Mouse (Mus musculus): ENCODE measurements around the gene 1700056E22Rik.

The 1700056E22Rik gene

GRCm38 (mm10) chr1:184023971-184024370 is 10.1 kb downstream of the 1700056E22Rik start:
- Histone ChIP-seq H3K4me3 (replicated peaks; ENCODE audit: low read length) (no peak overlapping the region), H3K9me3 (ENCODE audit: low read length) (peaks cover 36% of the 10 kb centered on the region), H3K4me1 (replicated peaks; ENCODE audit: low read depth, low read length) (peaks cover 32% of the 10 kb centered on the region), H3K27me3 (ENCODE audit: insufficient read depth, low read length) (no peaks in the 10 kb centered on the region), H3K36me3 (ENCODE audit: insufficient read depth, low read length) (no peaks in the 10 kb centered on the region)
- TF ChIP-seq NANOG (IDR thresholded peaks at IDR 0.05; ENCODE audit: borderline replicate concordance, low read length), result no peak
- no peak for TF ChIP-seq CTCF (conservative IDR thresholded peaks at IDR 0.05; ENCODE audit: low read length)
- no peak for TF ChIP-seq POU5F1 (IDR thresholded peaks at IDR 0.05; ENCODE audit: borderline replicate concordance, low read length)

GRCm38 (mm10) chr1:184019722-184020107 is 14.4 kb downstream of the 1700056E22Rik start:
- Histone ChIP-seq H3K36me3 (ENCODE audit: insufficient read depth, low read length) (no peaks in the 10 kb centered on the region), H3K4me1 (replicated peaks; ENCODE audit: low read depth, low read length) (peaks cover 40% of the 10 kb centered on the region), H3K27me3 (ENCODE audit: insufficient read depth, low read length) (no peaks in the 10 kb centered on the region), H3K4me3 (replicated peaks; ENCODE audit: low read length) (no peak overlapping the region), H3K9me3 (ENCODE audit: low read length) (peaks cover 14% of the 10 kb centered on the region)
- TF ChIP-seq CTCF (conservative IDR thresholded peaks at IDR 0.05; ENCODE audit: low read length) (no peak), POU5F1 (IDR thresholded peaks at IDR 0.05; ENCODE audit: borderline replicate concordance, low read length) (no peak), NANOG (IDR thresholded peaks at IDR 0.05; ENCODE audit: borderline replicate concordance, low read length) (no peak)

DNA sequence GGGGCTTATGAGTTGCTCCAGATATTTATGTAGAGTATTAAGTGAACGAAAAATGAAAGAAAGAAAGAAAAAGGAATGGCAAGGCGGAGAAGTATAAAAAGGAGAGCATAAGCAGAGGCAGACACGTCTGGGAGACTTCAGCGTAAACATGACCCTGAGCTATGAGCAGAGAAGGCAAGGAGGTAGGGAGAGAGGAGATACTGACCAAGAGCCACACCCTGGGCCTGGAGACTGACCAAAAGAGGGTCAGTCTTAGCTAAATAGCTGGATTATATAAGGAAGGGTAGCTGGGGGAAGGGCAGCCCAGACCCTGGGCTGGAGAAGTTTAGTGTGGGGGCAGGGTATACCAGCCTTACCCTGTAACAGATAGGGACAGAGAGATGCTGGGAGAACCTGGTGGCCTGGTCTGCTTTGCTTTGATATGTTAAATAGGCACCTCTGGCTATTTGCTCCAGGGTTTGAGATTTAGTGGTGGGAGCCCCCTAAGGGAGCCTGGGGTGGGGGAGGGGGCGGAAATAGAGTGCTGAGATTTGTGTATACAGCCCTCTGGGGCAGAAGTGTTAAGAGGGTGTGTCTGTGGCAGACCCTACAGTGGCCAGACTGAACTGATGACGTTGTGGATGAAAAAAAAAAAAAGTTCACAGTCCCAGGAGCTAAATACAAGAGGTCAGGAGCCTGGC is 14.9 kb downstream of the 1700056E22Rik start:
- Histone ChIP-seq H3K9me3 (ENCODE audit: low read length) (peaks cover 8% of the 10 kb centered on the region; the same call in 1 of the 2 replicates), H3K4me3 (replicated peaks; ENCODE audit: low read length) (no peak overlapping the region)

DNA sequence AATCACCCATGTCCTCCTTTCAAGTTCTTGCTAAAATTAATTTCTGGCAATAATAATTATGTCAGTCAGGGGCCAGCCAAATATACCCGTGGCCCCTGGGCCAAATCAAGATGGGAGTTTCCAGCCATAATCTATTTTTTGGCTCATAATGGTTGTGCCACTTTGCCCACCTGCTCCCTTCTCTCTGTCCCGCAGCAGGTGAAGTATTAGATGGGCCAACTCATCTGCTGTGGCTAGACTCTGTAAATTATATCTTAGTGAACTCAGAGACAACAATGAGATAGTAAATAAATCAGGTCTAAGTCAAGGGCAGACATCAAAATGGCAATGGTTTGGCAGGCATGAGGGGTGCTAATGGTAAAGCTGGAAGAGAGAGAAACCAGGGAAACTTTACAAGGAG is 16.5 kb downstream of the 1700056E22Rik start:
- no peaks in the 10 kb centered on the region for H3K36me3 ChIP-seq (ENCODE audit: insufficient read depth, low read length)
- H3K9me3 ChIP-seq (ENCODE audit: low read length), result no peaks in the 10 kb centered on the region; the same call in 1 of the 2 replicates
- TF ChIP-seq NANOG (IDR thresholded peaks at IDR 0.05; ENCODE audit: borderline replicate concordance, low read length) (no peak), CTCF (conservative IDR thresholded peaks at IDR 0.05; ENCODE audit: low read length) (no peak), POU5F1 (IDR thresholded peaks at IDR 0.05; ENCODE audit: borderline replicate concordance, low read length) (no peak)
- H3K27me3 ChIP-seq (ENCODE audit: insufficient read depth, low read length), result no peaks in the 10 kb centered on the region
- H3K4me1 ChIP-seq (replicated peaks; ENCODE audit: low read depth, low read length), result peaks cover 30% of the 10 kb centered on the region
- no peak overlapping the region for H3K4me3 ChIP-seq (replicated peaks; ENCODE audit: low read length)

More for the DNA sequence above, 14.9 kb downstream of the 1700056E22Rik start:
- TF ChIP-seq CTCF (conservative IDR thresholded peaks at IDR 0.05; ENCODE audit: low read length) (no peak), NANOG (IDR thresholded peaks at IDR 0.05; ENCODE audit: borderline replicate concordance, low read length) (no peak), POU5F1 (IDR thresholded peaks at IDR 0.05; ENCODE audit: borderline replicate concordance, low read length) (no peak)
- Histone ChIP-seq H3K36me3 (ENCODE audit: insufficient read depth, low read length) (no peaks in the 10 kb centered on the region), H3K27me3 (ENCODE audit: insufficient read depth, low read length) (no peaks in the 10 kb centered on the region), H3K4me1 (replicated peaks; ENCODE audit: low read depth, low read length) (peaks cover 36% of the 10 kb centered on the region)

- TF ChIP-seq NANOG (IDR thresholded peaks at IDR 0.05; ENCODE audit: borderline replicate concordance, low read length) (no peak), POU5F1 (IDR thresholded peaks at IDR 0.05; ENCODE audit: borderline replicate concordance, low read length) (no peak), CTCF (conservative IDR thresholded peaks at IDR 0.05; ENCODE audit: low read length) (no peak)
- no peaks in the 10 kb centered on the region for H3K36me3 ChIP-seq (ENCODE audit: insufficient read depth, low read length)
- no peaks in the 10 kb centered on the region for H3K27me3 ChIP-seq (ENCODE audit: insufficient read depth, low read length)
- H3K4me1 ChIP-seq (replicated peaks; ENCODE audit: low read depth, low read length), result peaks cover 30% of the 10 kb centered on the region
- H3K9me3 ChIP-seq (ENCODE audit: low read length), result no peaks in the 10 kb centered on the region; the same call in 1 of the 2 replicates
- no peak overlapping the region for H3K4me3 ChIP-seq (replicated peaks; ENCODE audit: low read length)
Observed at GRCm38 (mm10) chr1:184015995-184016730, 17.9 kb downstream of the 1700056E22Rik start.

- Histone ChIP-seq H3K4me1 (replicated peaks; ENCODE audit: low read depth, low read length) (peaks cover 21% of the 10 kb centered on the region), H3K27me3 (ENCODE audit: insufficient read depth, low read length) (no peaks in the 10 kb centered on the region), H3K36me3 (ENCODE audit: insufficient read depth, low read length) (no peaks in the 10 kb centered on the region), H3K4me3 (replicated peaks; ENCODE audit: low read length) (no peak overlapping the region), H3K9me3 (ENCODE audit: low read length) (no peaks in the 10 kb centered on the region)
- no peak for TF ChIP-seq NANOG (IDR thresholded peaks at IDR 0.05; ENCODE audit: borderline replicate concordance, low read length)
- TF ChIP-seq POU5F1 (IDR thresholded peaks at IDR 0.05; ENCODE audit: borderline replicate concordance, low read length), result no peak
- TF ChIP-seq CTCF (conservative IDR thresholded peaks at IDR 0.05; ENCODE audit: low read length), result no peak
Observed at GRCm38 (mm10) chr1:184014091-184014490, 20.0 kb downstream of the 1700056E22Rik start.

DNA sequence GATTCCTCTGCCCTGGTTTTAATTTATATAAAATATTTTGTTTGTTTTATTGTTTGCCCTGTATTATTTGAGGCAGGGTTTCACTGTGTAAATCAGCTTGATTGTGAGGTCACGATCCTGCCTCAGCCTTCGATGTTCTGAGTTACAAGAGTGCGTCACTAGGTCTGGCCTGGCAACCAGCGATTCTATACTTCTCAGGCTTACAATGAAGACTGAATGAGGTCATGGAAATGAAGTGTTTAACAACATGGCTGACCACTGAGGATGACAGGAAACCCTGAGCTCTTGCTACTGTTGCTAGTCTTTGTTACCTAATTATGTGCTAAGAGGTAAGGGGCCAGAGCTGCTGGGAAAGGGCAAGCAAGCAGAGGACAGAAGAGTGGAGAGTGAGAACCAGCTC is 21.0 kb downstream of the 1700056E22Rik start, which contains the start of gene Dusp10:
Gene Dusp10 (plus strand): TSS at position 197 of the 400 bp plus-strand sequence.
- Histone ChIP-seq H3K4me3 (replicated peaks; ENCODE audit: low read length) (no peak within 1 kb of the TSS), H3K9me3 (ENCODE audit: low read length) (no peaks in the 10 kb centered on the region), H3K4me1 (replicated peaks; ENCODE audit: low read depth, low read length) (peaks cover 11% of the 10 kb centered on the region), H3K36me3 (ENCODE audit: insufficient read depth, low read length) (no peaks in the 10 kb centered on the region), H3K27me3 (ENCODE audit: insufficient read depth, low read length) (no peaks in the 10 kb centered on the region)
- no peak for TF ChIP-seq POU5F1 (IDR thresholded peaks at IDR 0.05; ENCODE audit: borderline replicate concordance, low read length)
- no peak for TF ChIP-seq NANOG (IDR thresholded peaks at IDR 0.05; ENCODE audit: borderline replicate concordance, low read length)
- no peak for TF ChIP-seq CTCF (conservative IDR thresholded peaks at IDR 0.05; ENCODE audit: low read length)

DNA sequence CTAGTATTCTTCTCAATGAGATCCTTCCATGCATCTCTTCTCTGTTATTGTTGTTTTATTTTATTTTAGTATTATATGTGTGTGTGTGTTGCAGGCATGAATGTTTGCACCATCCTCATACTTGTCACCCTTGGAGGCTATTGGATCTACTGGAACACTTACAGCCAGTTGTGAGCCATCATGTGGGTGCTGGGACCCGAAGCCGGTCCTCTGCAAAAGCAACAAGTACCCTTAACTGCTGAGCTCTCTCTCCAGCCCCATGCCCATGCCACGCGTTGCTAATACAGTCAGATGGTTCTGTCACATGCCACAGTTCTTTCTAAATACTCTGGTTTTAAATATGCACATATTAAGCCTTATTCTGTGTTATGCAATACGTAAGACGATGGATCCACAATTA is 22.8 kb downstream of the 1700056E22Rik start:
- Histone ChIP-seq H3K4me3 (replicated peaks; ENCODE audit: low read length) (no peak overlapping the region), H3K27me3 (ENCODE audit: insufficient read depth, low read length) (no peaks in the 10 kb centered on the region), H3K9me3 (ENCODE audit: low read length) (no peaks in the 10 kb centered on the region), H3K4me1 (replicated peaks; ENCODE audit: low read depth, low read length) (no peaks in the 10 kb centered on the region), H3K36me3 (ENCODE audit: insufficient read depth, low read length) (no peaks in the 10 kb centered on the region)
- no peak for TF ChIP-seq CTCF (conservative IDR thresholded peaks at IDR 0.05; ENCODE audit: low read length)
- TF ChIP-seq NANOG (IDR thresholded peaks at IDR 0.05; ENCODE audit: borderline replicate concordance, low read length), result no peak
- TF ChIP-seq POU5F1 (IDR thresholded peaks at IDR 0.05; ENCODE audit: borderline replicate concordance, low read length), result no peak

Data from E14TG2a.4 (cell line).